Mouse (Mus musculus): Measurements from ENCODE around the gene Ptprn2. TPM values are rescaled to one million over a fixed set of nuclear protein-coding genes. Genes with fewer than 3 reads are reported as not detected.
A peak's percentile ranks its signal among the peaks of the same experiment; 100 is the strongest.

Gene Ptprn2
- polyA plus RNA-seq, 1 experiment from 2014 or later = 12.2 TPM

DNA sequence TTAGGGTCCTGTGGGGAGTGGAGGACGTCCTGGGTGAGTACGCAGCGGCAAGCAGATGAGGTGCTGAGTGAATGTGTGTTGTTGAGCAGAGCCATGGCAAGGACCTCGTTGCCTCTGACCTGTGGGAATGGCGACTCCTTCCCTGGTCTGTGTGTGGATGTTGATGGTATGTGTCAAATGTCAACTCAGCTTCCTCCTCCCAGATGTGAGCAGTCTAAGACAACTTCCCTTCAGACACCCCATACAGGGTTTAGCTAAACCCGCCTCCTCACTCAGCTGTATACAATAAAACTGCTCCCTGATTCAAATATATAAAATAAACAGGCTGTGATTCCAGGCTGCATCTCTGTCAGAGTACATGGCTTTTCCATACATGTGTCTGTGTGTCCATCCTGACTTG, 491.5 kb downstream of the Ptprn2 start:
- Histone ChIP-seq H3K27me3 (no peaks in the 10 kb centered on the region), H3K4me1 (no peaks in the 10 kb centered on the region; the same call in 1 of the 2 replicates), H3K36me3 (no peaks in the 10 kb centered on the region), H3K9me3 (no peaks in the 10 kb centered on the region), H3K27ac (replicated peaks) (no peak overlapping the region), H3K4me3 (no peak overlapping the region), H3K9ac (replicated peaks) (no peak overlapping the region), H3K4me2 (replicated peaks) (no peak overlapping the region)
- no peak for ATAC-seq (ENCODE audit: low FRiP score, low read depth)
- WGBS = 89% methylated on average over 6 of the region's 6 CpGs

DNA sequence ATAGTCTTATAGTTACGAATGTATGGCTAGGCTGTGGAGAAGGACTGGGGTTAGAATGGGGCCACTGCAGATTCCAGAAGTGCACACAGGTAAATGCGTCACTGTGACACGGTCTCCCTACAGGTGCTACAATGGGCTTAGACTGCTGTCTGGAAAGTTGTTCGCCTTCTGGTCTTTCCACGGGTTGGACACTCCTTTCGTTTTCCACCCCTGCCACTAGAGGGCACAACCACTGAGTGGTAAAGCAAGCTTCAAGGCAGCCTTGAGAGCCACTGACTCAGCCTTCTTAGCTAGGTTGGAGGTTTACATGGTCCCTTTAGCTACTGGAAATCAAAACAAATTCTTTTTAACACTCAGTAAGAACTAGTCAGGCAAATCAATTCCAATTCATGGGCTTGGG, 492.7 kb downstream of the Ptprn2 start:
- H3K9ac ChIP-seq (replicated peaks) = no peak overlapping the region
- 0 out of 2 replicates have a peak, but pooled peaks cover 3% of the 10 kb centered on the region for H3K27me3 ChIP-seq
- no peak for ATAC-seq (ENCODE audit: low FRiP score, low read depth)
- no peak overlapping the region for H3K4me2 ChIP-seq (replicated peaks)
- no peaks in the 10 kb centered on the region for H3K4me1 ChIP-seq
- no peak overlapping the region for H3K4me3 ChIP-seq
- no peaks in the 10 kb centered on the region for H3K36me3 ChIP-seq
- 87% methylated on average over 6 of the region's 6 CpGs for WGBS
- H3K9me3 ChIP-seq = no peaks in the 10 kb centered on the region
- H3K27ac ChIP-seq (replicated peaks) = no peak overlapping the region

DNA sequence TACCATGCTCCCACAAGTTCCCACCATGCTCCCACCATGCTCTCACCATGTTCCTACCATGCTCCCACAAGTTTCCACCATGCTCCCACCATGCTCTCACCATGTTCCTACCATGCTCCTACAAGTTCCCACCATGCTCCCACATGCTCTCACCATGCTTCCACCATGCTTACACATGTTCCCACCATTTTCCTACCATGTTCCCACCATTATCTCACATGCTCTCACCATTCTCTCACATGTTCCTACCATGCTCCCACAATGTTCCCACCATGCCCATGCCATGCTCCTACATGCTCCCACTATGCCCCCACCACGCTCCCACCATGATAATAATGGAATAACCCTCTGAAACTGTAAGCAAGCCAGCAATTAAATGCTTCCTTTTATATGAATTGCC, 495.8 kb downstream of the Ptprn2 start:
- WGBS = 93% methylated on average over 1 of the region's 1 CpGs
- no peak for ATAC-seq (ENCODE audit: low FRiP score, low read depth)
- no peaks in the 10 kb centered on the region for H3K4me1 ChIP-seq

DNA sequence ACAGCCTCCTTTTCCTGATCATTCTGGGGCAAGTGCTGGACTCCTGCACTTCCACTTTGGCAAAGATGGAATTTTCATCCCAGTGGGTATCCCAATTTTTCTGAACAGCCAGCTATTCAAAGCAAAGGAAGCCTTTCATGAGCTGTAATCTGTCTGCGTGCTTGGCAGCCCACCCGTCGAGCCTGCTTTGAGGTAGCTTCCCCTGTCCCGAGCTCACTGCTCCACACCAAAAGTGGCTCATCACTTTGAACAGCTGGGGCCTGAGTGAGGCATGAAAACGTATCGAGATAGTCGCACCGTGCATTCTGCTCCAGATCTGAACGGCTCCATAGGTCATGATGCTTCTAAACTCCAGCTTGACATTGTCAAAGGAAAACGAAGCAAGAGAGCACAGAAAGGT, 503.6 kb downstream of the Ptprn2 start:
- ATAC-seq (ENCODE audit: low FRiP score, low read depth) = no peak
- 30% methylated on average over 10 of the region's 10 CpGs for WGBS

More for the DNA sequence above, 495.8 kb downstream of the Ptprn2 start:
- H3K27me3 ChIP-seq = 0 out of 2 replicates have a peak, but pooled peaks cover 3% of the 10 kb centered on the region
- H3K4me3 ChIP-seq = no peak overlapping the region
- no peaks in the 10 kb centered on the region for H3K36me3 ChIP-seq
- H3K27ac ChIP-seq (replicated peaks) = no peak overlapping the region
- H3K4me2 ChIP-seq (replicated peaks) = no peak overlapping the region
- H3K9me3 ChIP-seq = no peaks in the 10 kb centered on the region
- H3K9ac ChIP-seq (replicated peaks) = no peak overlapping the region

DNA sequence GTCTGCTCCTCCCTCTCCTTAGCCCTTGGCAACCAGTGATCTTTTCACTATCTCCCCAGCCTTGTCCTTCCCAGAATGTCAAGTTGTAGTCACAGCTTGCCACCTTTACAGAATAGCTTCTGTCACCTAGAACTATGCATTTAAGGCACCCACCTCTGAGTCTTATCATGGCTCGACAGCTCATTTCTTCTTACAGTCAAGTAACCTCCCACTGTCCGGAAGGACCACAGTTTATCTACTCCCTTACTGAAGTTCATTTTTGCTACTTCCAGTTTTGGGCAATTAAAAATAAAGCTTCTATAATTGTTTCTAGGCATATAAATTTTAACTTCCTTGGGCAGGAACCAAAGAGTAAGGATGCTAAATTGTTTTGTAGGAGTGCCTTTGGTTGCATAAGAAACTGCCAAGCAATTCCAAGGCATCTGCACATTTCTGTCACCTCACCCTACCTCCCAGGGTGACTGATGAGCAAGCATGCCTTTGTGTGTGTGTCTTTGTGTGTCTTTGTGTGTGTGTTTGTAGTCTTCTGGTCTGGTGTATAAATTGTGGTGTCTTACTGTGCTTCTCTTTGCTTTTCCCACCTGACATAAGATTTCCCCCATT, 516.1 kb downstream of the Ptprn2 start:
- Histone ChIP-seq H3K4me2 (replicated peaks) (no peak overlapping the region), H3K4me3 (no peak overlapping the region), H3K9me3 (no peaks in the 10 kb centered on the region), H3K27me3 (no peaks in the 10 kb centered on the region), H3K9ac (replicated peaks) (no peak overlapping the region), H3K36me3 (no peaks in the 10 kb centered on the region), H3K27ac (replicated peaks) (no peak overlapping the region), H3K4me1 (no peaks in the 10 kb centered on the region)
- no peak for ATAC-seq (ENCODE audit: low FRiP score, low read depth)
- 92% methylated on average over 2 of the region's 2 CpGs for WGBS

More for the DNA sequence above, 503.6 kb downstream of the Ptprn2 start:
- H3K9ac ChIP-seq (replicated peaks) = no peak overlapping the region
- no peak overlapping the region for H3K4me3 ChIP-seq
- no peaks in the 10 kb centered on the region for H3K36me3 ChIP-seq
- H3K4me2 ChIP-seq (replicated peaks) = no peak overlapping the region
- peaks cover 11% of the 10 kb centered on the region; the same call in 1 of the 2 replicates for H3K4me1 ChIP-seq
- no peak overlapping the region for H3K27ac ChIP-seq (replicated peaks)
- H3K9me3 ChIP-seq = 0 out of 2 replicates have a peak, but pooled peaks cover 5% of the 10 kb centered on the region
- no peaks in the 10 kb centered on the region for H3K27me3 ChIP-seq

DNA sequence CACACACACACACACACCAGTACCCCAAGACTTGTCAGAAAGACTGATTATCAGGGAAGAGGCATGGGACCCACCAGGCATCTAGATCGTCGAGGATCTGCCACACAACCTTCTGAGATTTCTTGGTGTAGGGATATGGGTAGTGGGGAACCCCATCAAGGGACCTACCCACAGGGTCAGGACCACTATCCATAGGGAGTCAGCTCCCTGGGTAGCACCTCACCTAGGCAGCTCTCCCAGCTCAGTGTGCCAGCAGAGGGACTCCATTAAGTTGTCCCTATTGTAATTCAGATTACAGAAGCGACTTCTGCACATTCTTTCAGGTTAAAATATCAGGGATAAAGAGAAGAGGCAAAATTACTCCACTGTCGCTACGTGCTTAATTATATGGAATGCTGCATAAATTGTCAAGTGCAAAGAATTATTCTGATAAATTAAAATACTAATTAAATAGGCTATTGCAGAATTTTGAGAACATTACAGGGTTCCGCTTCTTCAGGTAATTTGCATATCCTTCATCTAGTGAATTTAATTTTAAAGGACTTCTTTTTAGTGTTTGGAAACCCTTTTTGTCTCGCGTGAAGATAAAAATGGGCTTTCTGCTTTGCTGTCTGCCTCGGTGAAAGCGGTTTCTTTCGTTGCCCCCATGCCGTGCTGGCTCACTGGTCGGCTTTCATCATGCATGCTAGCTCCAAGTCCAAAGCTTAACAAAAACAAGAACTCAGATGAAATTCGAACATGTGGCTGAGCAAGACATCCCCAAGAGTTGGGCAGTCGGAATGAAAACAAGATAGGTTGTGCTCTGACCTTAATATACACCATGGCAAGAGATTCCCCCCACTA, 531.5 kb downstream of the Ptprn2 start:
- Histone ChIP-seq H3K36me3 (no peaks in the 10 kb centered on the region), H3K4me1 (peaks cover 15% of the 10 kb centered on the region), H3K27me3 (no peaks in the 10 kb centered on the region), H3K4me2 (replicated peaks) (no peak overlapping the region), H3K9ac (replicated peaks) (no peak overlapping the region), H3K27ac (replicated peaks) (no peak overlapping the region), H3K9me3 (no peaks in the 10 kb centered on the region), H3K4me3 (no peak overlapping the region)
- ATAC-seq (ENCODE audit: low FRiP score, low read depth) = 0 out of 2 replicates have a peak, but pooled peaks have one; percentile 41
- 50% methylated on average over 15 of the region's 15 CpGs for WGBS

DNA sequence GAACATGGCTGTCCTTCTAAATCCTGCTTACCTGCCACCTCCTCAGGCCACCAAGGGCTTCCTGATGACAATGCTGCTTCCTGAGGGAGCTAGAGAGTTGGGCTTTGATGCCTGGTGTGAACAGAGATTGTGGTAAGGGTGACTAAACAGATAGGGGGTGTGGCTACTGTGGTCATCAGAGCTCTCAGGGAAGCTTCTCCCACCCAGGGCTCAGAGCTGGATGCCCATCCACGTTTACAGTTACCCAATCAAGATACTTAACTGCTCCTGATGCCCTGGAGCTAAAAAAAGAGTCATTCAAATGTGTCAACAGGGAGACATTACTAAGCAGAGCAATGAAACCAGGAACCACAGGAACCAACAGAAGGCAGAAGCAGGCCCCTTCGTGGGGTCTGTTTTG, 532.4 kb downstream of the Ptprn2 start:
- no peaks in the 10 kb centered on the region for H3K27me3 ChIP-seq
- WGBS = 20% methylated on average over 2 of the region's 2 CpGs
- H3K9me3 ChIP-seq = no peaks in the 10 kb centered on the region
- H3K27ac ChIP-seq (replicated peaks) = no peak overlapping the region
- H3K9ac ChIP-seq (replicated peaks) = no peak overlapping the region
- H3K4me1 ChIP-seq = peaks cover 15% of the 10 kb centered on the region
- H3K4me2 ChIP-seq (replicated peaks) = no peak overlapping the region
- no peaks in the 10 kb centered on the region for H3K36me3 ChIP-seq
- no peak overlapping the region for H3K4me3 ChIP-seq
- ATAC-seq (ENCODE audit: low FRiP score, low read depth) = no peak

DNA sequence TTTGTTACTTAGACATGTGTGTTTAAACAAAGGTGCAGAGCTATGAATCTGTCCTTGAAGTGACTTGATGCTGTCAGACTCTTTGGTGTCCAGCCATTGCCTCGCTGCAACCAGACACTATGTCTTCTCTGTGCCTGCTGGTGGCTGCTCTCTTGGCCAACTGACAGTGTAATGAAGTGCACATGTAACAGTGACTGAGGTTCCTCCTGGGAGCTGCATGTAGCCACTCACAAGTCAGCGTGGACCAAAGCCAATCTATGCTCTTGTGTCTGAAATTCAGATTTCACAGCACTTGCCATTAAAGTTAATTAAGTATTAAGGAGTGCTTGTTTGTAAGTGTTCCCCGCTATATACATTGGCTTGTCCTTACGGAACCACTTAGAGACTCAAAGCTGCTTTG, 537.7 kb downstream of the Ptprn2 start:
- no peak for ATAC-seq (ENCODE audit: low FRiP score, low read depth)
- Histone ChIP-seq H3K4me3 (no peak overlapping the region), H3K27ac (replicated peaks) (no peak overlapping the region), H3K9ac (replicated peaks) (no peak overlapping the region), H3K36me3 (no peaks in the 10 kb centered on the region), H3K4me1 (peaks cover 13% of the 10 kb centered on the region), H3K4me2 (replicated peaks) (no peak overlapping the region), H3K27me3 (no peaks in the 10 kb centered on the region), H3K9me3 (no peaks in the 10 kb centered on the region)
- 81% methylated on average over 4 of the region's 4 CpGs for WGBS

DNA sequence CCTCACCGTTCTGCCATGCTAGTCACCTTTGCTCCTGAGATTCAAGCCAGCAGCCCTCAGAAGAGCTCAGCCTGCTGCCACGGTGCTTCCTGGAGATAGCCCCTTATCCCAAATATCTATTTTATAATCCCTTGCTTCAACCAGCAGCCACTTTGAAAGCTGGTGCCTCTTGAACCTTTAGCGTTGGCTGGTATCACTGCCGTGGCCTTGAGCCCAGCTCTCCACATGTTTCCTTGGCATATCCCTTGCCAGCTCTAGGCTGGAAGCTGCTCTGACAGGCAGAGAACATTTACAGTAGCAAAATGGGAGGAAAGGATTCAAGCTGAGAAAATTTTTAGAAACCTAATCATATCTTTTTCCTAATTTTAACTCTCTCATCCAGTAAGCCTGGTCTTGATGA, 539.4 kb downstream of the Ptprn2 start:
- H3K4me1 ChIP-seq = peaks cover 27% of the 10 kb centered on the region
- no peak overlapping the region for H3K9ac ChIP-seq (replicated peaks)
- H3K4me2 ChIP-seq (replicated peaks) = no peak overlapping the region
- no peaks in the 10 kb centered on the region for H3K36me3 ChIP-seq
- H3K4me3 ChIP-seq = no peak overlapping the region
- no peaks in the 10 kb centered on the region for H3K9me3 ChIP-seq
- 89% methylated on average over 4 of the region's 4 CpGs for WGBS
- no peak for ATAC-seq (ENCODE audit: low FRiP score, low read depth)
- no peak overlapping the region for H3K27ac ChIP-seq (replicated peaks)
- H3K27me3 ChIP-seq = no peaks in the 10 kb centered on the region

DNA sequence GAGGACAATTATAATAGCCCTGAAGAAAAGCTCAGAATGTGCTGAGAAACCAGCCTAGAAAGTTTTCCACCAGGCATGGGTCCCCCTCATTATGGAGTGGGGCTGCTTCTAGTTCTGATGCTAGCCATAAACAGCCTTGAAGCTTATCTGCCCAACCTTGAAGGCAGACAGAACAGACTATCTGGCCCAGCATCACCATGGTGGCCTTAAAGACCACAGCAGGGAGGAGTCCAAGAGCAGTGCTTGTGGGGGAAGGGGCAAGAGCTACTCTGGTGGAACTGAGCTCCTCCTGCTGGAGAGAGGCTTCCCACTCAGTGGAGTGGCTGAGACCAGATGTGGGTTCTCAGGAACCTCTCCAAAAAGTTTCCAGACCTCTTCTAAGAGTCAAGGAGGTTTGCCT, 540.2 kb downstream of the Ptprn2 start:
- no peaks in the 10 kb centered on the region for H3K27me3 ChIP-seq
- no peak overlapping the region for H3K9ac ChIP-seq (replicated peaks)
- H3K9me3 ChIP-seq = no peaks in the 10 kb centered on the region
- no peak overlapping the region for H3K4me3 ChIP-seq
- ATAC-seq (ENCODE audit: low FRiP score, low read depth) = no peak
- H3K4me1 ChIP-seq = peaks cover 29% of the 10 kb centered on the region
- H3K4me2 ChIP-seq (replicated peaks) = no peak overlapping the region
- H3K27ac ChIP-seq (replicated peaks) = no peak overlapping the region
- no peaks in the 10 kb centered on the region for H3K36me3 ChIP-seq

DNA sequence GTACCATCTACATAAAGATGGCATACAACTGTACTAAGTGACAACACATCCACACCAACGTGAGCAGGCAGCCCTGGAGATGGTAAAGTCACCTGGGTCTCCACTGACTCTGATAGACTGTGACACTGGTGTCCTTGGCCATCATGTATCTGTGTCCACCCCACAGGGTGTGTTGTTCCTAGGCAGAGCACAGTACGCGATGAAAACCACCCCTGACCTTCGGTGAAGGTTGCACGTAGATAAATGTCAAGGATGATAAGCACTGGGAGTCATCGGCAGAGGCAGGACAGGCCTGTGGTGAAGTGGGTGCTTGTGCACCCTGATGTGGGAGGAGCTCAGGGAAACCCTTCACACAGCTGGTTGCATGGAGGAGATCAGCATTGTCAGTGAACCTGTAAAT, 541.8 kb downstream of the Ptprn2 start:
- Histone ChIP-seq H3K36me3 (no peaks in the 10 kb centered on the region), H3K27me3 (no peaks in the 10 kb centered on the region), H3K9ac (replicated peaks) (no peak overlapping the region), H3K4me3 (no peak overlapping the region), H3K9me3 (no peaks in the 10 kb centered on the region), H3K27ac (replicated peaks) (no peak overlapping the region), H3K4me1 (peaks cover 34% of the 10 kb centered on the region), H3K4me2 (replicated peaks) (no peak overlapping the region)
- no peak for ATAC-seq (ENCODE audit: low FRiP score, low read depth)
- 92% methylated on average over 6 of the region's 6 CpGs for WGBS

DNA sequence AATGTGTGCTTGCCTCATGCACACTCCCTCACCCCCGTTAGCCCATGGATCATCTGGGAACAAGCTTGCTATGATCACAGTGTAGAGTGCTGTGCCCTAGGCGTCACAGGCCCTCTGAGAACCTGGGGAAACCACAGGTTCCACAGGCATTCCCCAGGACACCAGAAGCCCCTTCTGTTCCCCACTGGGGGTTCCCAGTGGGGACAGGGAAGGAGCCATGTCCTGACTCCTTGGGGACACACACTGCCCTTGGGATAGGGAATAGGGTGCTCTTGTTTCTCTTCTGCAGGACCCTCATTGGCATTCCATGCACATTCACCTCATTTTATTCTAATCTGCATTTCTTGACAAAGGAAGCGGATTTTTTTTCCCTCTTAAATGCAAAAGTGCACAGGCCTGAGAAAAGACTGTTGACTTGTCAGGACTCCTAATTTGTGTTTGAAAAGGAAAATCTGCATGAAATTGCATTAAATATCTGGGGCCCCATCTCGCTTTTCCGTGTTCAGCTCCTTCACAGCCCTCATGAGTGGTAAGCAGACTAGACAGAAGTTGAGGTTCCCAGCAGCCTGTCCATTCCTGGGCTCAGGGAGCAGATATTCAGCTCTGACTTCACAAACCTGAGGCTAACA, 542.9 kb downstream of the Ptprn2 start:
- H3K27me3 ChIP-seq = no peaks in the 10 kb centered on the region
- peak; percentile 79 for ATAC-seq (ENCODE audit: low FRiP score, low read depth)
- peak overlapping the region; percentile 6; the same call in 1 of the 2 replicates for H3K9ac ChIP-seq (replicated peaks)
- 0 out of 2 replicates have a peak overlapping the region, but pooled peaks have one; percentile 15 for H3K4me2 ChIP-seq (replicated peaks)
- no peaks in the 10 kb centered on the region for H3K36me3 ChIP-seq
- peak overlapping the region; percentile 76 for H3K27ac ChIP-seq (replicated peaks)
- H3K9me3 ChIP-seq = no peaks in the 10 kb centered on the region
- H3K4me1 ChIP-seq = peaks cover 41% of the 10 kb centered on the region
- H3K4me3 ChIP-seq = no peak overlapping the region
- 40% methylated on average over 5 of the region's 5 CpGs for WGBS

Measured in midbrain, embryonic 12.5 days (tissue).